Mouse (Mus musculus): Measurements from ENCODE around the gene Pop5. TPM values are rescaled to one million over a fixed set of nuclear protein-coding genes. Genes with fewer than 3 reads are reported as not detected.

Pop5 gene
- 62.9 and 64.4 TPM in 2 replicates for polyA plus RNA-seq (2012; rRNA removed)

GRCm38 (mm10) chr5:115235786-115236263 is at the start of gene Pop5:
Gene Pop5 (plus strand): TSS chr5:115235836.

GRCm38 (mm10) chr5:115193669-115194625 is 41.7 kb upstream of the Pop5 start, which contains the start of gene Cabp1:
Gene Cabp1 (minus strand): TSS chr5:115194381.

DNA sequence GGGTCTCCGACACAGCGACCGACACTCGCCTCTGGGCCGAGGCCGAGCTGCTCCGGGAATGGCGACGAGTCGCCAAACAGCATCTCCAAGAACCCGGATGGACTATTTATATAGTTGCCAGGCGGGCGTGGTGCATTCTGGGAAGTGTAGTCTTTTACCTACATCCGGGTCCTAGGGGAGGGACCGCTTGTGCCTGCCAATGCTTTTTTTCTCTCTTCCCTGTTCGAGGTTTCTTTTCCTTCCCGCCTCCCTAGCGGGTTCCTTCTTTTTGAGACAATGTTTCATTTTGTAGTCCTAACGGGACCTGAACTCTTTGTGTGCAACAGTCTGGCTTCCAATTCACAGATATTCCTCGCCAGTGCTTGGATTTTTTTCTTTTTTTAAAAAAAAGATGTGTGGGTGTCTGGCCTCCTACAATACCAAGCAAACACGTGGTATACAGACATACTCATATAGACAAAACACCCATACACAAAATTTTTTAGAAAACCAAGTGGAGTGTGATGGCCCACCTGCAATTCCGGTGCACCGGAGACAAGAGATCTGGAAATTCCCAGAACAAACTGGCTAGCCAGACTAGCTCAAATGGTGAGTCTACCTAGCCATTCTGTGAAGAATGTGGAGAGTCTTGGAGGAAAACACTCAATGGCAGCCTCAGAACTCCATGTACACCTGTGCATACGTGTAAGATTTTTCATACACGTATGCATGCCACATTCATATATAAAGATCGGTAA is 37.3 kb downstream of the Pop5 start, which contains the start of gene Rnf10:
Gene Rnf10, minus strand, starts transcription at position 87 of the 737 bp plus-strand sequence.

GRCm38 (mm10) chr5:115279226-115280049 is 43.8 kb downstream of the Pop5 start, which contains the start of gene Coq5:
Gene Coq5 (plus strand): TSS chr5:115279666.

Other genes starting within 250 kb of the Pop5 start
- gene Sppl3, start 224.7 kb upstream of the Pop5 start, polyA plus RNA-seq (2012; rRNA removed) = 96.3 and 106 TPM in 2 replicates
- gene Gm10401, start 137.5 kb upstream of the Pop5 start, polyA plus RNA-seq (2012; rRNA removed) = 0.21 and 0.31 TPM in 2 replicates
- gene Acads, start 116.5 kb upstream of the Pop5 start, polyA plus RNA-seq (2012; rRNA removed) = 14.5 and 16.4 TPM in 2 replicates
- gene Unc119b, start 100.9 kb upstream of the Pop5 start, polyA plus RNA-seq (2012; rRNA removed) = 35.1 and 37.4 TPM in 2 replicates
- gene Mlec, start 77.7 kb upstream of the Pop5 start, polyA plus RNA-seq (2012; rRNA removed) = 61.9 and 66.2 TPM in 2 replicates
- gene Cabp1, start 41.5 kb upstream of the Pop5 start, polyA plus RNA-seq (2012; rRNA removed) = 54.7 and 57.3 TPM in 2 replicates
- gene Rnf10, start 37.1 kb downstream of the Pop5 start, polyA plus RNA-seq (2012; rRNA removed) = 171 and 186 TPM in 2 replicates
- gene Coq5, start 43.8 kb downstream of the Pop5 start, polyA plus RNA-seq (2012; rRNA removed) = 21.0 and 23.5 TPM in 2 replicates
- gene Dynll1, start 65.2 kb downstream of the Pop5 start, polyA plus RNA-seq (2012; rRNA removed) = 921 and 931 TPM in 2 replicates
- gene Srsf9, start 91.3 kb downstream of the Pop5 start, polyA plus RNA-seq (2012; rRNA removed) = 77.3 and 91.8 TPM in 2 replicates
- gene Gatc, start 105.3 kb downstream of the Pop5 start, polyA plus RNA-seq (2012; rRNA removed) = 29.5 and 32.5 TPM in 2 replicates
- 35.5 and 37.2 TPM in 2 replicates for gene Triap1, start 105.4 kb downstream of the Pop5 start, polyA plus RNA-seq (2012; rRNA removed)
- 1,710 and 1,793 TPM in 2 replicates for gene Cox6a1, start 113.1 kb downstream of the Pop5 start, polyA plus RNA-seq (2012; rRNA removed)
- gene Msi1, start 193.8 kb downstream of the Pop5 start, polyA plus RNA-seq (2012; rRNA removed) = 92.7 and 109 TPM in 2 replicates
- not detected in 2 replicates for gene Pla2g1b, start 230.4 kb downstream of the Pop5 start, polyA plus RNA-seq (2012; rRNA removed)
- gene Sirt4, start 248.9 kb downstream of the Pop5 start, polyA plus RNA-seq (2012; rRNA removed) = 83.0 and 85.9 TPM in 2 replicates